Mouse (Mus musculus) limb, embryonic 13.5 days (tissue): ENCODE results near the gene Irf3. TPM values are rescaled to one million over a fixed set of nuclear protein-coding genes. Genes with fewer than 3 reads are reported as not detected.
"Not testable (repeated sequence)": the region's sequence is repeated elsewhere in the genome, so short reads cannot be mapped to it uniquely, and the experiment has no call there.

Source experiments
- ATAC-seq: fragments of 200-750 bp; cut with Nextera tagmentation; 2 replicates; pipeline ENCODE4 v1.8.0; 2017; ENCODE audit warnings: low read depth, moderate number of reproducible peaks, moderate TSS enrichment; ENCODE audit not compliant: low FRiP score
- H3K27ac ChIP-seq: fragments of 300-500 bp; sonication (generic); 2 replicates; pipeline ENCODE4 v1.5.1; 2015; ENCODE audit warnings: inconsistent platforms, mild to moderate bottlenecking, moderate library complexity
- H3K27me3 ChIP-seq: fragments of 300-500 bp; sonication (generic); 2 replicates; pipeline ENCODE4 v1.6.1; 2015; ENCODE audit warnings: mild to moderate bottlenecking, inconsistent platforms
- H3K36me3 ChIP-seq: fragments of 300-500 bp; sonication (generic); 2 replicates; pipeline ENCODE4 v1.6.1; 2015; ENCODE audit warnings: inconsistent platforms, mild to moderate bottlenecking, moderate library complexity
- H3K4me1 ChIP-seq: fragments of 300-500 bp; sonication (generic); 2 replicates; pipeline ENCODE4 v1.6.1; 2015; ENCODE audit warnings: inconsistent platforms
- H3K4me2 ChIP-seq: fragments of 300-500 bp; sonication (generic); replicated peaks from 2 replicates; pipeline ENCODE4 v1.6.1; 2015; ENCODE audit warnings: inconsistent platforms, mild to moderate bottlenecking, moderate library complexity
- H3K4me3 ChIP-seq: fragments of 300-500 bp; sonication (generic); 2 replicates; pipeline ENCODE4 v1.5.1; 2015; ENCODE audit warnings: moderate library complexity, mild to moderate bottlenecking, inconsistent platforms
- H3K9ac ChIP-seq: fragments of 300-500 bp; sonication (generic); 2 replicates; pipeline ENCODE4 v1.6.1; 2015; ENCODE audit warnings: mild to moderate bottlenecking, inconsistent platforms
- H3K9me3 ChIP-seq: fragments of 300-500 bp; sonication (generic); 2 replicates; pipeline ENCODE4 v1.6.1; 2016; ENCODE audit warnings: inconsistent platforms
- WGBS: fragments of 180-500 bp; shearing (Covaris S2); methylation state at CpG from one replicate; pipeline ENCODE4 v1.1.7; 2015; 5-methylcytosine and 5-hydroxymethylcytosine counted together
- polyA plus RNA-seq: library from polyadenylated mRNA; unstranded; fragments of >200 nt; fragmentation: Nextera tagmentation; extraction: Ambion mirVana; gene quantifications from 2 replicates; pipeline ENCODE4 v1.2.1, GENCODE M21; 2015

Irf3 gene
- polyA plus RNA-seq, 1 experiment from 2014 or later: 96.8 TPM

GRCm38 (mm10) chr7:45014096-45014451 is 16.6 kb downstream of the Irf3 start:
- peak overlapping the region; percentile 81; the same call in 1 of the 2 replicates for H3K4me2 ChIP-seq
- no peak overlapping the region for H3K27ac ChIP-seq
- H3K9me3 ChIP-seq: no peaks in the 10 kb centered on the region
- peaks cover 49% of the 10 kb centered on the region for H3K36me3 ChIP-seq
- H3K27me3 ChIP-seq: no peaks in the 10 kb centered on the region
- H3K4me3 ChIP-seq: no peak overlapping the region
- no peak overlapping the region for H3K9ac ChIP-seq
- ATAC-seq: no peak
- WGBS: 98% methylated on average over 3 of the region's 3 CpGs
- peaks cover 29% of the 10 kb centered on the region for H3K4me1 ChIP-seq

GRCm38 (mm10) chr7:45015344-45015956 is 18.0 kb downstream of the Irf3 start:
- Histone ChIP-seq H3K4me1 (peaks cover 34% of the 10 kb centered on the region), H3K27me3 (0 out of 2 replicates have a peak, but pooled peaks cover 2% of the 10 kb centered on the region), H3K9ac (peak overlapping the region; percentile 98), H3K36me3 (peaks cover 36% of the 10 kb centered on the region), H3K9me3 (no peaks in the 10 kb centered on the region), H3K4me2 (peak overlapping the region; percentile 81), H3K4me3 (peak overlapping the region; percentile 93), H3K27ac (peak overlapping the region; percentile 79)
- under 1% methylated on average over 20 of the region's 20 CpGs for WGBS
- no peak for ATAC-seq

- Histone ChIP-seq H3K36me3 (peaks cover 31% of the 10 kb centered on the region), H3K9ac (peak within 1 kb of the TSS; percentile 98), H3K4me1 (peaks cover 34% of the 10 kb centered on the region), H3K4me2 (peak within 1 kb of the TSS; percentile 81), H3K9me3 (no peaks in the 10 kb centered on the region), H3K4me3 (peak within 1 kb of the TSS; percentile 93), H3K27me3 (0 out of 2 replicates have a peak, but pooled peaks cover 5% of the 10 kb centered on the region), H3K27ac (peak within 1 kb of the TSS; percentile 96)
- WGBS: under 1% methylated on average over 62 of the region's 69 CpGs
- peak; percentile 89 for ATAC-seq
These were observed 18.6 kb downstream of the Irf3 start, which contains the start of gene Scaf1 for GRCm38 (mm10) chr7:45015957-45016612. TSS of gene Scaf1 (minus strand) at chr7:45016363.

GRCm38 (mm10) chr7:45016761-45017160 is 19.3 kb downstream of the Irf3 start:
- ATAC-seq: no peak
- Histone ChIP-seq H3K27ac (peak overlapping the region; percentile 96), H3K4me1 (peaks cover 34% of the 10 kb centered on the region), H3K27me3 (0 out of 2 replicates have a peak, but pooled peaks cover 6% of the 10 kb centered on the region), H3K36me3 (peaks cover 24% of the 10 kb centered on the region), H3K9ac (peak overlapping the region; percentile 61), H3K9me3 (no peaks in the 10 kb centered on the region), H3K4me2 (peak overlapping the region; percentile 81), H3K4me3 (peak overlapping the region; percentile 93)
- 3% methylated on average over 4 of the region's 4 CpGs for WGBS

GRCm38 (mm10) chr7:45017242-45018061 is 20.0 kb downstream of the Irf3 start, which contains the start of gene Rras:
TSS of gene Rras (plus strand) at chr7:45017961.
- Histone ChIP-seq H3K27me3 (0 out of 2 replicates have a peak, but pooled peaks cover 6% of the 10 kb centered on the region), H3K4me1 (peaks cover 34% of the 10 kb centered on the region), H3K9me3 (no peaks in the 10 kb centered on the region), H3K9ac (peak within 1 kb of the TSS; percentile 72), H3K4me2 (peak within 1 kb of the TSS; percentile 81), H3K4me3 (peak within 1 kb of the TSS; percentile 93), H3K36me3 (peaks cover 17% of the 10 kb centered on the region), H3K27ac (peak within 1 kb of the TSS; percentile 96)
- peak; percentile 91 for ATAC-seq
- WGBS: under 1% methylated on average over 36 of the region's 36 CpGs

- Histone ChIP-seq H3K4me2 (peak overlapping the region; percentile 81), H3K4me1 (peaks cover 30% of the 10 kb centered on the region), H3K27ac (0 out of 2 replicates have a peak overlapping the region, but pooled peaks have one; percentile 28), H3K27me3 (0 out of 2 replicates have a peak, but pooled peaks cover 6% of the 10 kb centered on the region), H3K9me3 (no peaks in the 10 kb centered on the region), H3K9ac (no peak overlapping the region), H3K36me3 (peaks cover under 1% of the 10 kb centered on the region; the same call in 1 of the 2 replicates), H3K4me3 (peak overlapping the region; percentile 93; the same call in 1 of the 2 replicates)
- no peak for ATAC-seq
- WGBS: 35% methylated on average over 8 of the region's 8 CpGs
These were observed 21.7 kb downstream of the Irf3 start for GRCm38 (mm10) chr7:45019031-45019571.

GRCm38 (mm10) chr7:45020225-45020624 is 22.8 kb downstream of the Irf3 start:
- no peak for ATAC-seq
- no peaks in the 10 kb centered on the region for H3K9me3 ChIP-seq
- no peak overlapping the region for H3K27ac ChIP-seq
- H3K4me2 ChIP-seq: no peak overlapping the region
- peaks cover 19% of the 10 kb centered on the region for H3K4me1 ChIP-seq
- H3K27me3 ChIP-seq: 0 out of 2 replicates have a peak, but pooled peaks cover 6% of the 10 kb centered on the region
- no peak overlapping the region for H3K4me3 ChIP-seq
- no peaks in the 10 kb centered on the region for H3K36me3 ChIP-seq
- WGBS: 61% methylated on average over 9 of the region's 9 CpGs
- H3K9ac ChIP-seq: 0 out of 2 replicates have a peak overlapping the region, but pooled peaks have one; percentile 39

- not testable (repeated sequence) for H3K27me3 ChIP-seq, H3K9ac ChIP-seq, H3K4me2 ChIP-seq, H3K4me3 ChIP-seq, H3K27ac ChIP-seq, ATAC-seq, H3K9me3 ChIP-seq
- H3K36me3 ChIP-seq: peaks cover 23% of the 10 kb centered on the region
- H3K4me1 ChIP-seq: peaks cover 13% of the 10 kb centered on the region
- WGBS: 85% methylated on average over 5 of the region's 5 CpGs
These were observed 26.3 kb downstream of the Irf3 start for GRCm38 (mm10) chr7:45023711-45024110.

GRCm38 (mm10) chr7:45024281-45025248 is 27.1 kb downstream of the Irf3 start:
- Histone ChIP-seq H3K4me2 (no peak overlapping the region), H3K4me3 (no peak overlapping the region), H3K27ac (no peak overlapping the region), H3K9me3 (no peaks in the 10 kb centered on the region), H3K4me1 (peaks cover 5% of the 10 kb centered on the region), H3K36me3 (peaks cover 32% of the 10 kb centered on the region), H3K27me3 (0 out of 2 replicates have a peak, but pooled peaks cover 6% of the 10 kb centered on the region), H3K9ac (no peak overlapping the region)
- ATAC-seq: no peak
- 88% methylated on average over 15 of the region's 15 CpGs for WGBS

GRCm38 (mm10) chr7:45025601-45026220 is 28.3 kb downstream of the Irf3 start:
- peaks cover 5% of the 10 kb centered on the region for H3K4me1 ChIP-seq
- no peaks in the 10 kb centered on the region for H3K9me3 ChIP-seq
- peaks cover 43% of the 10 kb centered on the region for H3K36me3 ChIP-seq
- ATAC-seq: no peak
- H3K27me3 ChIP-seq: 0 out of 2 replicates have a peak, but pooled peaks cover 4% of the 10 kb centered on the region
- H3K4me2 ChIP-seq: no peak overlapping the region
- H3K27ac ChIP-seq: peak overlapping the region; percentile 52; the same call in 1 of the 2 replicates
- H3K4me3 ChIP-seq: no peak overlapping the region
- H3K9ac ChIP-seq: no peak overlapping the region
- WGBS: 74% methylated on average over 8 of the region's 8 CpGs
